Mouse (Mus musculus) kidney, embryonic 16.5 days (tissue): ENCODE measurements around the gene Lekr1. TPM values are rescaled to one million over a fixed set of nuclear protein-coding genes. Genes with fewer than 3 reads are reported as not detected.
A peak's percentile ranks its signal among the peaks of the same experiment; 100 is the strongest.

Source experiments
- ATAC-seq: fragments of 200-750 bp; cut with Nextera tagmentation; 2 replicates; pipeline ENCODE4 v1.8.0; 2017; ENCODE audit warnings: moderate TSS enrichment; ENCODE audit not compliant: low FRiP score, low TSS enrichment
- H3K27ac ChIP-seq: fragments of 300-500 bp; sonication (generic); 2 replicates; pipeline ENCODE4 v1.5.1; 2014; ENCODE audit warnings: low read length
- H3K27me3 ChIP-seq: fragments of 300-500 bp; sonication (generic); 2 replicates; pipeline ENCODE4 v1.6.1; 2014; ENCODE audit warnings: low read length, control low read depth, mixed read lengths; ENCODE audit not compliant: insufficient read depth
- H3K36me3 ChIP-seq: fragments of 300-500 bp; sonication (generic); 2 replicates; pipeline ENCODE4 v1.6.1; 2014; ENCODE audit warnings: low read length, control low read depth, mixed read lengths; ENCODE audit not compliant: insufficient read depth
- H3K4me1 ChIP-seq: fragments of 300-500 bp; sonication (generic); 2 replicates; pipeline ENCODE4 v1.6.1; 2014; ENCODE audit warnings: low read length, control low read depth, mixed read lengths; ENCODE audit not compliant: insufficient read depth
- H3K4me2 ChIP-seq: fragments of 300-500 bp; sonication (generic); replicated peaks from 2 replicates; pipeline ENCODE4 v1.6.1; 2014; ENCODE audit warnings: low read depth, low read length
- H3K4me3 ChIP-seq: fragments of 300-500 bp; sonication (generic); 2 replicates; pipeline ENCODE4 v1.5.1; 2014; ENCODE audit warnings: mild to moderate bottlenecking, low read length
- H3K9ac ChIP-seq: fragments of 300-500 bp; sonication (generic); replicated peaks from 2 replicates; pipeline ENCODE4 v1.6.1; 2014; ENCODE audit warnings: low read length
- H3K9me3 ChIP-seq: fragments of 300-500 bp; sonication (generic); 2 replicates; pipeline ENCODE4 v1.6.1; 2016; ENCODE audit warnings: low read length, control low read depth
- WGBS: fragments of 180-500 bp; shearing (Covaris S2); extraction: QIAGEN DNeasy Blood & Tissue Kit; methylation state at CpG from one replicate; pipeline ENCODE4 v1.1.7; 2014; 5-methylcytosine and 5-hydroxymethylcytosine counted together
- polyA plus RNA-seq: library from polyadenylated mRNA; unstranded; fragments of >200 nt; fragmentation: Nextera tagmentation; extraction: Ambion mirVana; gene quantifications from 2 replicates; pipeline ENCODE4 v1.2.1, GENCODE M21; 2015

The Lekr1 gene
- polyA plus RNA-seq: 7.0 and 7.7 TPM in 2 replicates

GRCm38 (mm10) chr3:65665977-65666766 is at the start of gene Lekr1:
Lekr1 (plus strand) TSS chr3:65666228.
- Histone ChIP-seq H3K4me3 (peak within 1 kb of the TSS; percentile 68), H3K4me1 (peaks cover 7% of the 10 kb centered on the region), H3K9me3 (no peaks in the 10 kb centered on the region), H3K36me3 (no peaks in the 10 kb centered on the region), H3K27ac (peak within 1 kb of the TSS; percentile 57), H3K27me3 (no peaks in the 10 kb centered on the region), H3K4me2 (peak within 1 kb of the TSS; percentile 78), H3K9ac (peak within 1 kb of the TSS; percentile 88)
- ATAC-seq: peak; percentile 93
- WGBS: under 1% methylated on average over 71 of the region's 73 CpGs

- WGBS: 75% methylated on average over 5 of the region's 5 CpGs
- Histone ChIP-seq H3K9me3 (no peaks in the 10 kb centered on the region), H3K4me1 (no peaks in the 10 kb centered on the region), H3K36me3 (no peaks in the 10 kb centered on the region), H3K27ac (no peak overlapping the region), H3K27me3 (no peaks in the 10 kb centered on the region), H3K4me2 (no peak overlapping the region), H3K4me3 (no peak overlapping the region), H3K9ac (no peak overlapping the region)
- no peak for ATAC-seq
These were observed 48.5 kb upstream of the Lekr1 start for GRCm38 (mm10) chr3:65617507-65617906.

GRCm38 (mm10) chr3:65619340-65619739 is 46.7 kb upstream of the Lekr1 start:
- no peak overlapping the region for H3K9ac ChIP-seq
- 87% methylated on average over 4 of the region's 4 CpGs for WGBS
- H3K9me3 ChIP-seq: no peaks in the 10 kb centered on the region
- H3K4me3 ChIP-seq: no peak overlapping the region
- H3K27me3 ChIP-seq: no peaks in the 10 kb centered on the region
- H3K36me3 ChIP-seq: no peaks in the 10 kb centered on the region
- no peaks in the 10 kb centered on the region for H3K4me1 ChIP-seq
- H3K27ac ChIP-seq: no peak overlapping the region
- no peak for ATAC-seq
- no peak overlapping the region for H3K4me2 ChIP-seq

DNA sequence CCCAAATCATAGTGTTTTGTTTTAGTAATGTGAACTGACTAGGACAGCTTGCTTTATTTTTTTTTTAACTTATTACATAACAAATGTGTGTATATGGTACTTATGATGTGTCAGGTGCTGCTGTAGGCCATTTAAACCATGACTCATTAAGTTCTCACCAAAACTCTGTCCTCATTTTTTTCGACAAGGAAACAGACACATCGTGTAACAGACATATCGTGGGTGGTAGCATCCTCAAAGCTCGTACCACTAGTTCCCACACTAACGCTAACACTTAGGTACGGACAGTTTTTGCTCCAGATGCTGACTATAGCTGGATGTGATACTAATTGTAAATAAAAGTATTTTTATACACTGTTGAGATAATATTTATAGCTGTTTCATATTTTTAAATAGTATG is 43.0 kb upstream of the Lekr1 start:
- H3K9ac ChIP-seq: no peak overlapping the region
- H3K4me1 ChIP-seq: no peaks in the 10 kb centered on the region
- no peaks in the 10 kb centered on the region for H3K9me3 ChIP-seq
- ATAC-seq: no peak
- H3K27ac ChIP-seq: no peak overlapping the region
- 95% methylated on average over 6 of the region's 6 CpGs for WGBS
- no peak overlapping the region for H3K4me3 ChIP-seq
- no peaks in the 10 kb centered on the region for H3K27me3 ChIP-seq
- H3K36me3 ChIP-seq: no peaks in the 10 kb centered on the region
- no peak overlapping the region for H3K4me2 ChIP-seq

- Histone ChIP-seq H3K9ac (no peak overlapping the region), H3K4me2 (no peak overlapping the region), H3K4me3 (no peak overlapping the region), H3K36me3 (no peaks in the 10 kb centered on the region), H3K9me3 (no peaks in the 10 kb centered on the region), H3K27ac (no peak overlapping the region), H3K27me3 (no peaks in the 10 kb centered on the region), H3K4me1 (no peaks in the 10 kb centered on the region)
- 52% methylated on average over 8 of the region's 8 CpGs for WGBS
- ATAC-seq: no peak
These were observed 40.3 kb upstream of the Lekr1 start for GRCm38 (mm10) chr3:65625496-65626289.

- H3K27me3 ChIP-seq: no peaks in the 10 kb centered on the region
- no peak overlapping the region for H3K4me2 ChIP-seq
- WGBS: 67% methylated on average over 7 of the region's 7 CpGs
- ATAC-seq: no peak
- H3K36me3 ChIP-seq: no peaks in the 10 kb centered on the region
- H3K4me1 ChIP-seq: no peaks in the 10 kb centered on the region
- no peaks in the 10 kb centered on the region for H3K9me3 ChIP-seq
- no peak overlapping the region for H3K27ac ChIP-seq
- no peak overlapping the region for H3K9ac ChIP-seq
- H3K4me3 ChIP-seq: no peak overlapping the region
These were observed 39.6 kb upstream of the Lekr1 start for GRCm38 (mm10) chr3:65626290-65626914.

DNA sequence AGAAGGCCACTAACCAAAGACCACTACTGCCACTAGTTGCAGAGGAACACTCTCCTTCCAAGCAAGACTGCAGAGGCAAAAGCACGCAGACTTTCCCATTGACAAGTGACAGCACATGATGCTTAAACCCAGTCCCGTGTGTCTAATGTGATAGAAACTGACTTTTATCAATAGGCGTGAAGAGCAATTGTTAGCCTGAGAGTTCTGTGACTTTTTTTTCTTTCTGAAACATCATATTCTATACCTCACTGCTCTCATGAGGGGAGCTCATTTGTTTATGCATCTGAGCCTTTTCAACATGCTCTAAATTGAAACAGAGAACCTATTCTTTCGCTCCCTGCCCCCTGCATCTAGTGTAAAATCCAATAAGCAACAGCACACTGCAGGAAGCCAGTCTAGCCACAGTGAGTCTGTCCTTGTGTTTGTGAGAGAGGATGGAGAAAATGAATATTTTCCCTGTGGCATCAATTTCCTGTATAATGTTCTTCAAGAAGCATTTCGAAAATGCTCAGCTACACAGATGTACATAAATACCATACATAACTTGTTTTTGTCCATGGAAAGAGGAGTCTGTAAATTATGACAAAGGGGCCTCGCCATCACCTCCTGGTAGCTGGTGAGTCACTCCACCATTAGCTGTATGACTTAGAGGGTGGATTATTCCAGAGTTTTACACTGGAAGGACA is 38.9 kb upstream of the Lekr1 start:
- no peak for ATAC-seq
- Histone ChIP-seq H3K4me3 (no peak overlapping the region), H3K27me3 (no peaks in the 10 kb centered on the region), H3K9ac (no peak overlapping the region), H3K4me1 (no peaks in the 10 kb centered on the region), H3K4me2 (no peak overlapping the region), H3K36me3 (no peaks in the 10 kb centered on the region), H3K27ac (no peak overlapping the region), H3K9me3 (no peaks in the 10 kb centered on the region)
- WGBS: 87% methylated on average over 6 of the region's 6 CpGs

- no peak for ATAC-seq
- WGBS: 96% methylated on average over 2 of the region's 2 CpGs
- H3K9me3 ChIP-seq: no peaks in the 10 kb centered on the region
- H3K27me3 ChIP-seq: no peaks in the 10 kb centered on the region
- H3K9ac ChIP-seq: no peak overlapping the region
- H3K4me3 ChIP-seq: no peak overlapping the region
- H3K36me3 ChIP-seq: no peaks in the 10 kb centered on the region
- no peak overlapping the region for H3K4me2 ChIP-seq
- no peaks in the 10 kb centered on the region for H3K4me1 ChIP-seq
- H3K27ac ChIP-seq: no peak overlapping the region
These were observed 38.4 kb upstream of the Lekr1 start for GRCm38 (mm10) chr3:65627707-65628028.

DNA sequence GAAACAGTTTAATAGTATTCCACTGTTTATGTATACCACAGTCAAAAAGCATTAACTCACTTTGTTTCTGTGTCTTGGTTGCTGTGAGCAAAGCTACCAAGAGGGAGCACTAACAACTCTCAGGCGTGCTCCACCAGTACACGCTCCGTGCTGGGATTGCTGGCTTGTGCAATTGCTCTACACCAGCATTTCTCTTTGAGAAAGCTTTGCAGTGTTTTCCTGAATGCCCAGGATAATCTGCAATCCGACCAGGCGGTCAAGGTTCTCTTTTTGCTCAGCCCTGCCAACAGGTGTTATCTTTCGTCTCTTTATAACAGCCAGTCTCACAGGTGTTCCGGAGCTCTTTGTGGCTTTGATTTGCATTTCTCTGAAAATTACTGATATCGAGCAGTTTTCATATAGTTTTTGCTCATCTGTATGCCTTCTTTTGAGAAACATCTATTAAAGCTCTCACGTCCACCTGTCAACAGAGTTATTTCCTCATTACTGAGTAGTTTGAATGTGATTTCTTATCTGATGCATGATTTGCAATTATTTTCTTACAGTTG is 36.4 kb upstream of the Lekr1 start:
- Histone ChIP-seq H3K4me3 (no peak overlapping the region), H3K9ac (no peak overlapping the region), H3K27me3 (no peaks in the 10 kb centered on the region), H3K4me2 (no peak overlapping the region), H3K4me1 (peaks cover 5% of the 10 kb centered on the region; the same call in 1 of the 2 replicates), H3K9me3 (no peaks in the 10 kb centered on the region), H3K27ac (no peak overlapping the region), H3K36me3 (no peaks in the 10 kb centered on the region)
- 77% methylated on average over 9 of the region's 9 CpGs for WGBS
- ATAC-seq: no peak
